Mouse (Mus musculus) left cerebral cortex, postnatal 14 days (tissue): Measurements from ENCODE around the gene Bcl2a1b. TPM values are rescaled to one million over a fixed set of nuclear protein-coding genes. Genes with fewer than 3 reads are reported as not detected.
"Not testable (repeated sequence)": the region's sequence is repeated elsewhere in the genome, so short reads cannot be mapped to it uniquely, and the experiment has no call there.

Source experiments
- DNase-seq, 2 experiments: peaks; one replicate each; pipeline ENCODE4 v3.0.0; 2021 to 2022; ENCODE audit warnings: low spot score in 2 of 2, mixed read lengths in 1 of 2
- intact Hi-C: fragments of 180-260 bp; cut with DNase I; formaldehyde crosslinking; loops from one replicate; pipeline ENCODE4 v1.15.1; 2025
- total RNA-seq, 2 experiments: library from RNA; stranded (reverse); gene quantifications; 2 replicates each; pipeline ENCODE4 v1.2.3; 2021

Gene Bcl2a1b
- total RNA-seq, 2 experiments from 2014 or later, result 1.2 to 1.4 TPM

GRCm38 (mm10) chr9:89230897-89231497 lies 32.0 kb downstream of the Bcl2a1b start:
- DNase-seq, result peak; percentile 81 to 83
- intact Hi-C loops, result not testable (repeated sequence)

GRCm38 (mm10) chr9:89237131-89237530 lies 38.1 kb downstream of the Bcl2a1b start:
- intact Hi-C loops, DNase-seq: not testable (repeated sequence)

GRCm38 (mm10) chr9:89238976-89239505 lies 40.0 kb downstream of the Bcl2a1b start:
- DNase-seq, intact Hi-C loops: not testable (repeated sequence)

- intact Hi-C loops, DNase-seq: not testable (repeated sequence)
These were observed 41.6 kb downstream of the Bcl2a1b start for GRCm38 (mm10) chr9:89240516-89241019.

GRCm38 (mm10) chr9:89253400-89253799 lies 54.4 kb downstream of the Bcl2a1b start:
- intact Hi-C loops, result no loop called here
- DNase-seq, result no peak

GRCm38 (mm10) chr9:89256556-89257335 lies 57.7 kb downstream of the Bcl2a1b start:
- DNase-seq, result no peak
- intact Hi-C loops, result no loop called here

Other genes with a start within 250 kb of the Bcl2a1b start
- gene Bcl2a1a, start 242.3 kb upstream of the Bcl2a1b start, total RNA-seq, result not detected
- gene Trim43b, start 106.4 kb upstream of the Bcl2a1b start, total RNA-seq, result under 1 TPM; 0.22 to 0.30 TPM
- not detected for gene Gm29094, start 170 bp downstream of the Bcl2a1b start, total RNA-seq
- 10 to 100 TPM; 30.2 to 34.0 TPM for gene Mthfs, start 11.5 kb downstream of the Bcl2a1b start, total RNA-seq